Mouse (Mus musculus): ENCODE measurements around the gene Trim7.
"Not testable (repeated sequence)": the region's sequence is repeated elsewhere in the genome, so short reads cannot be mapped to it uniquely, and the experiment has no call there.

Trim7 gene

DNA sequence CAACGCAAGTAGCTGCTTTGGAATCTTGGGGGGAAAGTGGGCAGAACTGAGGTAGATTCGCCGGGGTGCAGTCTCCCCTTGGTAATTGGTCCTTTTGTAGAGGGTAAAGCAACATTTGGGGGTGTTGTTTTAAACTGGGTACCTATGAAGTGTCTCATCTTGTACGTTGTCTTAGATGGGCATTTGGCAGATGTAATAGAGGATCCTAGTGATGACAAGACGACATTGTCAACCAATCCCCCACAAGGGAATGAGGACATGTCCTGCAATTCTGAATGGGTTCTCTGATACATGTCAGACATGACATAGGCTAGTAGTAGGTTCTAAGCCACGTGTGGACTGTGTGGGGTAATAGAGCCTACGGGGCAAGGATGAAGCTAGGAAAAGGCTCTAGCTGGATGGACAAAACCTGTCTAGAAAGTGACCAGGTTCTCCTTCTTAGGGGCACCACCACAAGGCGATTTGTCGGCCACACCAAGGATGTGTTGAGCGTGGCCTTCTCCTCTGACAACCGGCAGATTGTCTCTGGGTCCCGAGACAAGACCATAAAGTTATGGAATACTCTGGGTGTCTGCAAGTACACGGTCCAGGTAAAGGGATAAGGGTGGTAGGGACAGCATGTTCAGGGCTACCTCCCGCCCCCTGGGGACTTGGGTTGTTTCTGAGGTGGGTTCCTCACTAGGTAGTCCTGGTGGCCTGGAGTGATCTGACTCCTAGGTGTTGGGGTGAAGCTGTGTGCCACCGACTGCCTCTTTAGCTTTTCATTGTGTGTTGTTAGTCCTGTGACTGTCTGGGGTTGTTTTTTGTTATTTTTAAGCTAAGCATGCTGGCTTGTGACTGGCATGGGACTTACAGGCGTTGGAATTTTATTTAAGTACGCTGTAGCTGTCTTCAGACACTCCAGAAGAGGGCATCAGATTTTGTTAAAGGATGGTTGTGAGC, 23.8 kb upstream of the Trim7 start:
- DNase-seq (ENCODE audit: low read depth) = no peak

- DNase-seq (ENCODE audit: low read depth) = no peak
Observed at GRCm38 (mm10) chr11:48803988-48804387, 22.0 kb upstream of the Trim7 start.

- DNase-seq (ENCODE audit: low read depth) = no peak
Observed at GRCm38 (mm10) chr11:48804922-48805321, 21.0 kb upstream of the Trim7 start.

DNA sequence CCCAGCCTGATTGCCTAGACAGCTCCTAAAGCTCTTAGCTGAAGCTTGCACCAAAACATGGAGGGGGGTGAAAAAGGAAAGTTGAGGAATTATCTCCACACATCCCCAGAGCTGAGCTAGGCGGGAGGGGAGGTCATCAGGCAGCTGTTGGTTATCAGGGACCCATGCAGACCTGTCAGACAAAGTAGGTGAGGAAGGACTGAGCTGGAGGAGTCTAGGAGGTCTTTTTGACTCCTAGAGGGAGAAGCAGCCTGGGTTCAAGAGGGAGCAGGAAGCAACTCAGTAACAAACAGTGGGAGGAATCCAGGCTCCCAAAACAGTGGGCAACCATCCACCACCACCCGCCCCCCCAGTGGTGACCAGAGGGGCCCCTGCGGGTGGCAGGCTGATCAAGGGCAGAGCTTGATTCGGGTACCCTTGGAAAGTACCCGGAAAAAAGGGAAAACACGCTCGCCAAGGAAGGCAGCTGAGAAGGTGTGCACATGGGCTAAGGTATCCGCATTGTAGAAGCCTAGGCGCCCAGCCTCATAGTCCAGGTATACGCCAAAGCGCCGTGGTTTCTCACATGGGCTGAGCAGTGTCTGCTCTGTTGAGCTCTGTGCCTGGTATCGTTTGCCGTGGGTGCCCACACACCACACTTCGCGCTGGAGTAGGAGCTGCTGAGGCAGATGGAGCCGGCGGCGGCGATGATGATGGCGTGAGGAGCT, 18.9 kb upstream of the Trim7 start:
- no peak for DNase-seq (ENCODE audit: low read depth)

DNA sequence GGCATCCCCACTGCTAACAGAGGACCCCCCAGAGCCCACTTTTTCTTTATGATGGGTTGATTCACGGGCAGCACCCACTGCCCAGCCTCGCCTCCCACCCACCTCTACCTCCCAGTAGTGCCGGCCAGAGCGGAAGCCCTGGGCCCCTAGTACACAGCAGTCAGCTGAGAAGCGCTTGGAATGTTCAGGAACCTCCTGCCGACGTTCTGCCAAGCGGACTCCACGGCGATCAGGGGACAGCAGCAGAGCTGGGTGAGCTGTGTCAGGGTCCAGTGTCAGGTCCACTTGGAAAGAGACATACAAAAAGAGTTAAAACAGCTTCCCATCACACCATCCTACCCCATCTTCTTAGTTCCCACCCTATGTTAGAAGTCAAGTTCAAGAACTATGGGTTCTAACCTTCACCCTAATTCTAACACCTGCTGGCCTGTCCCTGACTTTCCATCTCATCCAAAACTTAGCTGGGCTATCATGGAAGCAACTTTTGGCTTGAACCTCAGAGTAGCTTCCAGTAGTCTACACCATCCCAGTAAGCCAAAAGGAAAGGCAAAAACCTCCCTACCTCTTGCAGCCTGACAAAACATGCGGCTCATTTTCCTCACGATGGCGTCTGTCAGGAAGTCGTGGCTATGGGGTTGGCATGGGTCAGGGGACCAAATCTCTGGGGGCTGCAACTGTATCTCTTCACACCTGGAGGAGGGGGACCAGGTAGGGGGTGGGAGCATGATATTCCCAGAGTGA, 18.2 kb upstream of the Trim7 start:
- no peak for DNase-seq (ENCODE audit: low read depth)

DNA sequence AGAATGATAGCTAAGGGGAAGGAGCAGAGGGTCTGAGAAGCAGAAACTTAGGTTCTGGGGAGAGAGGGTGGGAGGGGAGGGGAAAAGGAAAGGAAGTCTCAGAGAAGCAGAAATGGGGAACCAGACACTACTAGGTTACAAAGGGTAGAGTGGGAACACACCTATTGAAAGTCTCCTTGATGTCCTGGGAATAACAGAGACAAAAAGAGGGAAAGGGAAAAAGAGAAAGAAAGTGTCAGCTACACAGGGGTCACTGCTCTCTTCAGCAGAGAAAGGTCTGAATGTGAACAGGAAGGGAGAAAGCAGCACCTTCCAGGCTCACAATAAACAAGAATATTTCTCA, 17.7 kb upstream of the Trim7 start:
- DNase-seq (ENCODE audit: low read depth) = no peak

DNA sequence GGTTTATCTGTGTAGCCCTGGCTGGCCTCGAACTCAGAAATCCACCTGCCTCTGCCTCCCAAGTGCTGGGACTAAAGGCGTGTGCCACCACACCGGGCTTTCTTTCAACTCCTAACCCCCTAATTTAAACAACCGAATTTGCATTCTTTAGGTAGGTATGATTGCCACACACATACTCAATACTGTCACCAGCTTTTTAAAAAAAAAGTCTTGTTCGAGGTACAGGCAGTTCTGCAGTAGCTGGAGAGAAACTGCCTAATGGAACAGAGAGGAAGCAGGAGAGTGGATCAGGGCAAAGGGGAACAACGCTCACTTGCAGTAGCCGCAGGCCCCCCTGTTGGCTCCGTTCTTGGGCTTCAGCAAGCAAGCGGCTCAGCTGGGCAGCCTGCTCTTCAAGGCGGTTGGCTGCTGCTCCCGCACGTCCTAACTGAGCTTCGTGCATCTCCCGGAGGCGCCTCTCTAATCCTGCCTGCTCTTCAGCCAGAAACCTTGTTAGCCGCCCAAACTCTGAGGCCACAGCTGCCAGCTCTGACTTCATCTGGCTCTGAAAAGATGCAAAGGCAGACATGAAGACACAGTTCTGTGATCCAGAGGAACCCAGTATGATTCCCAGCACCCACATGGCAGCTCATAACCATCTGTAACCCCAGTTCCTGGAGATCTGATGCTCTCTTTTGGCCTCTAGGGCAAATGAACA, 17.1 kb upstream of the Trim7 start:
- DNase-seq (ENCODE audit: low read depth) = no peak

- no peak for DNase-seq (ENCODE audit: low read depth)
Observed at GRCm38 (mm10) chr11:48809434-48809830, 16.5 kb upstream of the Trim7 start.

DNA sequence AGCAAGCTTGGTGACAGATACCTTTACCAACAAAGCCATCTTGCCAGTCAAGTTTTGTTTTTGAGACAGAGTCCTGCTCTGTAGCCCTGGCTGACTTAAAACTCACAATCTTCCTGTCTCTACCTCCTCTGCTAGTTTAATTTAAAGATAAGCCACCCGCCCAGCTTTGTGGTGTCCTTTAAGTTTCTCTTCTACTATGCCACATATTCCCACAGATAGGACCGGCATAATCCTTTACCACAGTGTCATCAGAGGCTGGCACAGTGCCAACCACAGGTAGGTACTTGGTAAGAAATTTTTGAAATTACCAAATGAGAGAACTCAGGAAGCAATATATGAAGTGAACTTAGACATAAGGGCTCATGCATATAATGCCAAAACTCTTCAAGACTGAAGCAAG, 15.8 kb upstream of the Trim7 start:
- DNase-seq (ENCODE audit: low read depth) = no peak

- DNase-seq (ENCODE audit: low read depth) = no peak
Observed at GRCm38 (mm10) chr11:48813782-48814181, 12.2 kb upstream of the Trim7 start.

DNA sequence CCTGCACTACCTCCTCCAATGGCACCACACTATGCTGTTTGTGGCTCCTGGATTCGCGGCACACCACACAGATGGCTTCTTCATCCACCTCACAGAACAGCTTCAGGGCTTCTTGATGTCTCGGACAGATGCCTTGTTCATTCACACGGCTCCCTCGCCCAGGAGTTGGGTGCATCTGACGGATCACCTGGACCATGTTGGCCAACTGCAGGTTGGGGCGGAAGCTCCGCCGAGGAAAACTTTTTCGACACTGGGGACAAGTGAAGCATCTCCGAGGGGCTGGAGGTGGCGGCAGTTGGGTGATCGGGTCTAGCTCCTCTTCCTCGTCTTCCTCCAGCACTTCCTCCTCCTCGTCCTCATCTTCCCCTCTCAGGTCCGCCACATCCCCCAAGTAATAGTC, 10.1 kb upstream of the Trim7 start:
- DNase-seq (ENCODE audit: low read depth) = no peak

GRCm38 (mm10) chr11:48816281-48816781, 9.6 kb upstream of the Trim7 start:
- DNase-seq (ENCODE audit: low read depth) = no peak

- peak; percentile 95 for DNase-seq (ENCODE audit: low read depth)
Observed at GRCm38 (mm10) chr11:48816800-48817665, 8.9 kb upstream of the Trim7 start, which contains the start of gene Trim41. Gene Trim41, minus strand, starts transcription at chr11:48817353.

DNA sequence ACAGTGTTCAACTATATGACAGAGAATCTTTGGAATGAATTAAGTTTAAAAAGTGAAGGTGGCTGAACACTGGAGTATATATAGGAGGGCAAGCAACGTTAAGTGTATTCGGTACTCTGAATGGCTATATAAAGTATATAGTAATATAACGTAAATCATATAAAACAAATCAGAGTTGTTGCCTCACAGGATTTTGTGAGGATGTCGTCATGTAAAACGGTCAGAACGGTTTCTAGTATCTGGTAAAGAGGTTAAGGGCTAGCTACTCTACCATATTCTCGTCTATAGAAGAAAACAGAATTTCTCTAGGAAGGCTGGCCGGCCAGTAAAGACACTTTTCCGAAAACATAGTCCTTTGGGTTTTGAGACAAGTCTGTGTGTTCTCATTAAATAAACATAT, 8.1 kb upstream of the Trim7 start:
- DNase-seq (ENCODE audit: low read depth) = no peak

DNA sequence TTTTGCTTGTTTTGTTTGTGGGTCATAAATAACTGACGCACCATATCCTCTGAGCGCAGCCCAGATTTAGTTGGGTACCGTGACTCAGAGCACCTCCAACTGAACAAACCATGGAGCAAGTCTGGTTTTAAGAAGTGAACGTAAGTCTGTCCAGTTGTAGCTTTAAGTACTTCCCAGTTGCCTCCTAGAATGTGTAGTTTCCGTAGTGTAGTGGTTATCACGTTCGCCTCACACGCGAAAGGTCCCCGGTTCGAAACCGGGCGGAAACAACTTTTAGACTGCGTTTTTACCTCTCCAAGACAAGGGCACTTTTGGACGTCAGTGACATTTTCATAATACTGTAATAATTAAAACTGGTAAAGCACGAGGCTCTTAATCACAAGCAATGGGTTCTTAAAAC, 7.6 kb upstream of the Trim7 start:
- DNase-seq (ENCODE audit: low read depth) = peak; percentile 94

DNA sequence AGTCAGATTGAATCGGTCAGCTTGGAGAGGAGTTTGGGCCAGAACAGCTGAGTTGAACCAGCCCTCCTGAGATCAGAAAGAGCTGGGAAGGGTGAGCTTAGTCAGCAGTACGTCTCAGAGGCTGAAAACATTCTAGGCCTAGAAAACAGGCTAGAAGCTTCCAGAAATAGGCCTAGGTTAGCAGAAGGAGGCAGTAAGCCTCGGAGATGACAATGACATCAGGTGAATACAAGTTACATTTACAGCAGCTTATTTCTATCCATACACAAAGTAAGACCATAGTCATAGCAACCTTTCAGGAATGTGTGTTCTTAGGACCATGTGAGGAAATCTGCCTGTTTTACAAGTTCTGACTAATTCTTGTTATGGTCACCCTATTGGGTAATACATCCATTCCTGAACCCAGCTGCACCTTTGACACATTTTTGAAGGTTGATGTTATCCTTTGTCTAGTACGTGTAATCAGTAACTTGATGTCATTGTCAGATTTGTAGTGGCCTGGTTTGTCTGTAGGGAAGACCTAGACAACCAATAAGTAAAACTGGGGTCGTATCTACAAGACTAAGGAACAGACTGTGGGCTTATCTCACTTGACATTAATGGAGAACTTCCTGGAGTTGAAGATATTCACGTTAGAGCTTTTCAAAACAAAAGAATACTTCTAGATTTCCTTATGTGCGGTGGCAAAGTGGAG, 6.2 kb upstream of the Trim7 start:
- DNase-seq (ENCODE audit: low read depth) = no peak

DNA sequence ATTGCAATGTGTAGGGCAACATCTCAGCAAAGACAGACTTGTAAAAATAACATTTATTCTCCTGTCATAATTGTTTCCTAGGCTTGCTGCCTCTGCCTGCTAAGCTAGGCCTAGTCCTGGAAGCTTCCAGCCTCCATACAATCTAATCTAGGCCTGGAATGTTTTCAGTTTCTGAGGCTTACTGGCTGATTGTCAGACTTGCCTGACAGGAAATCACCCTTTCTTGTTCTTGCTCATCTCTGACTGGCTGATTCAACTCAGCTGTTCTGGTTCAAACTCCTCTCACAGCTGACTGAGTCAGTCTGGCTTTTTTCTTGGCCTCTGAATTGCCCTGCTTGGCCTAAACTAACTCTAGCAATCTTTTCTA, 5.6 kb upstream of the Trim7 start:
- DNase-seq (ENCODE audit: low read depth) = no peak

GRCm38 (mm10) chr11:48821299-48821698, 4.6 kb upstream of the Trim7 start:
- not testable (repeated sequence) for DNase-seq (ENCODE audit: low read depth)

DNA sequence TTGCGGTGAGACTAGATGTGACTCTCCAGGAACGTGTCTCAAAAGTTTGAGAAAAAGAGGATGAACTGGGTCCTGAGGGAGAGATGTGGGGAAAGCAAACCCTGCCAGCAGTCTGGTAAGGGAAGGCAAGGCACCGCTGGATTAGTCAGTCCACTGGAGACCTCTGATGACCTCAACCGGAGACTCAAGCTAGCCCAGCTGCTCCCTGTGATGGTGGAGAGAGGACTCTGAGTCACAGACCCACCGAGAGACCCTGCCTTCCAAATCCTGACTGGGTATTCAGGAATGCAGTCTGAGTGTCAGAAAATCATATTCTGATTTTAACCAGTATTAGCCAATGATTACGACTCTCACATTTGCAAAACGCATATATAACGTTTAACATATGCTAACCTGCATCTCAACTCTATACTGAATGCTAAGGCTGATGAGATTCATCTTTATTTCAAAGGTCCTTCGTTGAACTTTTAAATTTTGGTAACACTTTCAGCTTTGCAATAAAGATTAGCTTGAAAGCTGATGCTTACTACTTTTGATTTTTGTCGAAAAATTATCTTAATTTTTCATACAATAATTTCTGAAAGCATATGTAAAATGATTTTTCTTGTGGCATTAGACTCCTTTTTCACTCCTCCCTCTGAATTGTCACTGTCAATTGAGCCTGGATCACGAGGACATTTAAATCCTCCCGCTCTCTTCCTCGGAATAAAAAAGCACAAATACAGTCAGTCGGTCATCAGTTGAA, 3.0 kb upstream of the Trim7 start:
- DNase-seq (ENCODE audit: low read depth) = no peak

DNA sequence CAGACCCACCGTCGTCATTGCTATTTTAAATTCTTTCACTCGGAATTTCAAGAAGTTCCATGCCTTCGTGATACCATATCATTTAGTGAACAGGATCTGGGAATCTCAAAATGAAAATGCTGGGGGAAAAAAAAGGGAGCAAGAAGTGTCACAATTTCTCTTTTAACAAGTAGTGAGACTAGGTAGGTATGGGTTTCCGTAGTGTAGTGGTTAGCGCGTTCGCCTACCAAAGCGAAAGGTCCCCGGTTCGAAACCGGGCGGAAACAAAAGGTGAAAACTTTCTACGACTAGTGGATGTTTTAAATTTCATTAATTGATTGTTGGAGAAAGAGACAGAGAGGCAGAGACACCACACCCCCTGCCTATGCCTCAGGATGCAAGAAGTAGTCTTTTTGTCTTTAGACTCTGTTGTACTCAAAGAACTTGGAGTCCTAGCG, 2.4 kb upstream of the Trim7 start:
- no peak for DNase-seq (ENCODE audit: low read depth)

All from fibroblast of lung, adult 2 months (primary cell).